Mouse (Mus musculus) kidney, postnatal 0 days (tissue): ENCODE results near the gene Slc16a6. TPM values are rescaled to one million over a fixed set of nuclear protein-coding genes. Genes with fewer than 3 reads are reported as not detected.
"Not testable (repeated sequence)": the region's sequence is repeated elsewhere in the genome, so short reads cannot be mapped to it uniquely, and the experiment has no call there.

Source experiments
- ATAC-seq: fragments of 200-750 bp; cut with Nextera tagmentation; replicated peaks from 2 replicates; pipeline ENCODE4 v1.8.0; 2017; ENCODE audit warnings: low read depth, moderate number of reproducible peaks, moderate TSS enrichment, moderate library complexity; ENCODE audit not compliant: low FRiP score
- DNase-seq: peaks from one replicate; pipeline ENCODE4 v3.0.0-alpha.2; 2016; ENCODE audit warnings: low spot score
- H3K27ac ChIP-seq: fragments of 300-500 bp; sonication (generic); 2 replicates; pipeline ENCODE4 v1.5.1; 2014; ENCODE audit warnings: mild to moderate bottlenecking
- H3K27me3 ChIP-seq: fragments of 300-500 bp; sonication (generic); 2 replicates; pipeline ENCODE4 v1.6.1; 2014; ENCODE audit warnings: low read length, mixed read lengths; ENCODE audit not compliant: insufficient read depth
- H3K36me3 ChIP-seq: fragments of 300-500 bp; sonication (generic); 2 replicates; pipeline ENCODE4 v1.6.1; 2014; ENCODE audit warnings: low read length, mixed read lengths; ENCODE audit not compliant: insufficient read depth
- H3K4me1 ChIP-seq: fragments of 300-500 bp; sonication (generic); replicated peaks from 2 replicates; pipeline ENCODE4 v1.6.1; 2014; ENCODE audit warnings: antibody characterized with exemption, low read length, mixed read lengths; ENCODE audit not compliant: insufficient read depth
- H3K4me2 ChIP-seq: fragments of 300-500 bp; sonication (generic); 2 replicates; pipeline ENCODE4 v1.6.1; 2014; ENCODE audit warnings: mild to moderate bottlenecking, low read length, moderate library complexity, mixed read lengths
- H3K4me3 ChIP-seq: fragments of 300-500 bp; sonication (generic); replicated peaks from 2 replicates; pipeline ENCODE4 v1.5.1; 2014; ENCODE audit warnings: low read depth, low read length
- H3K9ac ChIP-seq: fragments of 300-500 bp; sonication (generic); 2 replicates; pipeline ENCODE4 v1.6.1; 2014; ENCODE audit warnings: low read depth, low read length
- H3K9me3 ChIP-seq: fragments of 300-500 bp; sonication (generic); replicated peaks from 2 replicates; pipeline ENCODE4 v1.6.1; 2016; ENCODE audit warnings: low read length, inconsistent platforms, mixed read lengths
- CTCF ChIP-seq: IDR thresholded peaks from 2 replicates; pipeline ENCODE4 v1.5.1; 2016; ENCODE audit warnings: antibody characterized with exemption, low read depth, mild to moderate bottlenecking, moderate library complexity
- WGBS: fragments of 180-500 bp; shearing (Covaris S2); extraction: QIAGEN DNeasy Blood & Tissue Kit; methylation state at CpG from one replicate; pipeline ENCODE4 v1.1.7; 2014; 5-methylcytosine and 5-hydroxymethylcytosine counted together
- polyA plus RNA-seq: library from polyadenylated mRNA; unstranded; fragments of >200 nt; fragmentation: Nextera tagmentation; extraction: Ambion mirVana; gene quantifications from 2 replicates; pipeline ENCODE4 v1.2.1, GENCODE M21; 2015

The Slc16a6 gene
- polyA plus RNA-seq, 1 experiment from 2014 or later = 5.3 TPM

GRCm38 (mm10) chr11:109496475-109496993, 23.1 kb upstream of the Slc16a6 start:
- Histone ChIP-seq H3K4me2 (no peak overlapping the region), H3K4me1 (peaks cover 27% of the 10 kb centered on the region), H3K27me3 (no peaks in the 10 kb centered on the region), H3K9ac (no peak overlapping the region), H3K36me3 (no peaks in the 10 kb centered on the region), H3K9me3 (no peaks in the 10 kb centered on the region), H3K27ac (no peak overlapping the region), H3K4me3 (no peak overlapping the region)
- DNase-seq (no peak), ATAC-seq (no peak)
- no peak for TF ChIP-seq CTCF
- 59% methylated on average over 7 of the region's 7 CpGs for WGBS

- Histone ChIP-seq H3K9ac (no peak overlapping the region), H3K4me2 (peak overlapping the region; percentile 31), H3K9me3 (no peaks in the 10 kb centered on the region), H3K36me3 (no peaks in the 10 kb centered on the region), H3K4me1 (peaks cover 27% of the 10 kb centered on the region), H3K27me3 (no peaks in the 10 kb centered on the region), H3K4me3 (no peak overlapping the region), H3K27ac (no peak overlapping the region)
- 16% methylated on average over 14 of the region's 14 CpGs for WGBS
- ATAC-seq = peak; percentile 17; the same call in 1 of the 2 replicates
- DNase-seq = peak; percentile 82
- no peak for TF ChIP-seq CTCF
These were observed 22.5 kb upstream of the Slc16a6 start for GRCm38 (mm10) chr11:109495771-109496474.

- H3K4me2 ChIP-seq = peak overlapping the region; percentile 31
- no peak overlapping the region for H3K9ac ChIP-seq
- TF ChIP-seq CTCF = no peak
- no peaks in the 10 kb centered on the region for H3K36me3 ChIP-seq
- WGBS = 14% methylated on average over 24 of the region's 24 CpGs
- H3K9me3 ChIP-seq = no peaks in the 10 kb centered on the region
- H3K27me3 ChIP-seq = no peaks in the 10 kb centered on the region
- peaks cover 27% of the 10 kb centered on the region for H3K4me1 ChIP-seq
- DNase-seq = peak; percentile 40
- no peak overlapping the region for H3K4me3 ChIP-seq
- peak; percentile 72 for ATAC-seq
- peak overlapping the region; percentile 62; the same call in 1 of the 2 replicates for H3K27ac ChIP-seq
These were observed 21.7 kb upstream of the Slc16a6 start for GRCm38 (mm10) chr11:109494890-109495770.

- ATAC-seq = not testable (repeated sequence)
- WGBS = 53% methylated on average over 8 of the region's 8 CpGs
These were observed 19.6 kb upstream of the Slc16a6 start for GRCm38 (mm10) chr11:109492847-109493464.

GRCm38 (mm10) chr11:109491844-109492243, 18.4 kb upstream of the Slc16a6 start:
- no peak overlapping the region for H3K27ac ChIP-seq
- no peak overlapping the region for H3K9ac ChIP-seq
- ATAC-seq (no peak), DNase-seq (no peak)
- no peaks in the 10 kb centered on the region for H3K9me3 ChIP-seq
- no peaks in the 10 kb centered on the region for H3K36me3 ChIP-seq
- WGBS = 77% methylated on average over 4 of the region's 4 CpGs
- H3K4me1 ChIP-seq = peaks cover 19% of the 10 kb centered on the region
- no peaks in the 10 kb centered on the region for H3K27me3 ChIP-seq
- H3K4me2 ChIP-seq = no peak overlapping the region
- H3K4me3 ChIP-seq = no peak overlapping the region
- no peak for TF ChIP-seq CTCF

More at GRCm38 (mm10) chr11:109492847-109493464, 19.6 kb upstream of the Slc16a6 start:
- DNase-seq, H3K27ac ChIP-seq, H3K4me3 ChIP-seq, H3K9me3 ChIP-seq, H3K36me3 ChIP-seq, H3K4me2 ChIP-seq, H3K9ac ChIP-seq, H3K27me3 ChIP-seq: not testable (repeated sequence)
- peaks cover 24% of the 10 kb centered on the region for H3K4me1 ChIP-seq

GRCm38 (mm10) chr11:109489763-109490162, 16.4 kb upstream of the Slc16a6 start:
- Histone ChIP-seq H3K4me1 (peaks cover 2% of the 10 kb centered on the region; the same call in 1 of the 2 replicates), H3K9me3 (no peaks in the 10 kb centered on the region), H3K9ac (no peak overlapping the region), H3K4me2 (no peak overlapping the region), H3K27ac (no peak overlapping the region), H3K27me3 (no peaks in the 10 kb centered on the region), H3K4me3 (no peak overlapping the region), H3K36me3 (no peaks in the 10 kb centered on the region)
- 56% methylated on average over 2 of the region's 2 CpGs for WGBS
- ATAC-seq (no peak), DNase-seq (no peak)
- TF ChIP-seq CTCF = no peak
